ENCODE assay signal across 8 mouse cellular contexts in the genomic region with DNA sequence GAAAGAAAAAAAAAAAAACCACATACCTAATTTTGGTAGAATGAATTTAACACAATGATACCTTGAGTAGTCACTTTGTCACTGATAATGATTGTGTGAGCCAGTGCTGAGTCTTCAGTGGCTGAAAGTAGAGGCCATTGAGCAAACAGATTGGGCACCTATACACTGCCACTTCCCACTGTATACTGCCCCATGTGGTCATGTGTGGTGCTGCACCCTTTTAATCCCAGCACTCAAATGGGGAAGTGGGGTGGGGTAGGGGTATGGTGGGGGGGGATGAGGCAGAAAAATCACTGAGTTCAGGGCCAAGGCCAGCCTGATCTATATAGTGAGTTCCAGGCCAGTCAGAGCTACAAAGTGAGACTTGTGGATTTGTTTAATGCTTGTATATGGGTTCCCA. TPM values are rescaled to one million over a fixed set of nuclear protein-coding genes. Genes with fewer than 3 reads are reported as not detected.
DNase-seq lines count a peak whose midpoint lies in the region; ATAC-seq and TF ChIP-seq lines count a peak whose summit lies in the region.

No protein-coding gene starts in this region.

- TF ChIP-seq CTCF in forebrain, postnatal 0 days (IDR thresholded peaks at IDR 0.05; ENCODE audit: low read depth) = peak; percentile 74

- no peak overlapping the region for H3K4me2 ChIP-seq in forebrain, postnatal 0 days (ENCODE audit: low read depth)
- no peak overlapping the region for H3K4me2 ChIP-seq in forebrain, embryonic 13.5 days

- peak; percentile 50 for DNase-seq in forebrain, postnatal 0 days
- DNase-seq in right cerebral cortex, postnatal 14 days = peak; percentile 59
- no peak for DNase-seq in right cerebral cortex, adult 2 months (ENCODE audit: low spot score in 2 of 2)
- peak; percentile 34 to 58 for DNase-seq in lung, postnatal 4 days
- peak; percentile 70 for DNase-seq in thymus, postnatal 14 days
- DNase-seq in adipocyte (ENCODE audit: low spot score) = no peak

- no peaks in the 10 kb centered on the region for H3K4me1 ChIP-seq in forebrain, postnatal 0 days (ENCODE audit: insufficient read depth)
- no peaks in the 10 kb centered on the region for H3K4me1 ChIP-seq in forebrain, embryonic 13.5 days

- H3K36me3 ChIP-seq in forebrain, postnatal 0 days (ENCODE audit: insufficient read depth) = peaks cover 23% of the 10 kb centered on the region
- H3K36me3 ChIP-seq in forebrain, embryonic 13.5 days (ENCODE audit: poor library complexity, severe bottlenecking) = peaks cover 45% of the 10 kb centered on the region

- H3K27me3 ChIP-seq in forebrain, postnatal 0 days (ENCODE audit: insufficient read depth, low read length) = no peaks in the 10 kb centered on the region
- H3K27me3 ChIP-seq in forebrain, embryonic 13.5 days = no peaks in the 10 kb centered on the region

- H3K27ac ChIP-seq in forebrain, postnatal 0 days (ENCODE audit: low read depth, low read length) = no peak overlapping the region
- no peak overlapping the region for H3K27ac ChIP-seq in forebrain, embryonic 13.5 days

- H3K9me3 ChIP-seq in forebrain, postnatal 0 days (ENCODE audit: low read length) = no peaks in the 10 kb centered on the region
- no peaks in the 10 kb centered on the region for H3K9me3 ChIP-seq in forebrain, embryonic 13.5 days (replicated peaks)

- ATAC-seq in forebrain, postnatal 0 days = peak; percentile 54
- ATAC-seq in forebrain, embryonic 13.5 days = no peak
- peak; percentile 70 for ATAC-seq in erythroblast, adult 5-6 weeks (replicated peaks; ENCODE audit: low FRiP score, poor library complexity, severe bottlenecking)

- H3K4me3 ChIP-seq in forebrain, postnatal 0 days (ENCODE audit: low read depth, low read length) = no peak overlapping the region
- H3K4me3 ChIP-seq in forebrain, embryonic 13.5 days = no peak overlapping the region

- H3K9ac ChIP-seq in forebrain, postnatal 0 days = no peak overlapping the region
- no peak overlapping the region for H3K9ac ChIP-seq in forebrain, embryonic 13.5 days

RNA-seq across cellular contexts. Expression of a gene that starts 8.2 kb away (rescaled TPM):
- 17.1 and 25.7 TPM in 2 replicates for total RNA-seq in forebrain, postnatal 0 days (2014; rRNA removed)
- 1.0 and 1.9 TPM in 2 replicates for polyA plus RNA-seq in forebrain, postnatal 0 days (2015; fragmentation: Nextera tagmentation; extraction: Ambion mirVana)
- 5.8 and 6.3 TPM in 2 replicates for polyA plus RNA-seq in forebrain, embryonic 13.5 days (2015; fragmentation: Nextera tagmentation; extraction: Ambion mirVana)
- total RNA-seq in erythroblast, adult 5-6 weeks (2015; ENCODE audit: low replicate concordance) = 3.3 and 3.5 TPM in 2 replicates
- total RNA-seq in erythroblast, adult 5-6 weeks (2017; ENCODE audit: low replicate concordance) = 0.70 and 5.0 TPM in 2 replicates

RNA-seq across cellular contexts. Expression of a gene that starts 8.4 kb away (rescaled TPM):
- 70.3 and 107 TPM in 2 replicates for total RNA-seq in forebrain, postnatal 0 days (2014; rRNA removed)
- 117 and 119 TPM in 2 replicates for polyA plus RNA-seq in forebrain, postnatal 0 days (2015; fragmentation: Nextera tagmentation; extraction: Ambion mirVana)
- polyA plus RNA-seq in forebrain, embryonic 13.5 days (2015; fragmentation: Nextera tagmentation; extraction: Ambion mirVana) = 103 and 109 TPM in 2 replicates
- 0.77 and 4.4 TPM in 2 replicates for total RNA-seq in erythroblast, adult 5-6 weeks (2015; ENCODE audit: low replicate concordance)
- total RNA-seq in erythroblast, adult 5-6 weeks (2017; ENCODE audit: low replicate concordance) = 5.3 and 16.6 TPM in 2 replicates

RNA-seq across cellular contexts. Expression of a gene that starts 20.1 kb away (rescaled TPM):
- 132 and 167 TPM in 2 replicates for total RNA-seq in forebrain, postnatal 0 days (2014; rRNA removed)
- polyA plus RNA-seq in forebrain, postnatal 0 days (2015; fragmentation: Nextera tagmentation; extraction: Ambion mirVana) = 248 and 266 TPM in 2 replicates
- 288 TPM in 2 replicates for polyA plus RNA-seq in forebrain, embryonic 13.5 days (2015; fragmentation: Nextera tagmentation; extraction: Ambion mirVana)
- 40.9 and 49.3 TPM in 2 replicates for total RNA-seq in erythroblast, adult 5-6 weeks (2015; ENCODE audit: low replicate concordance)
- total RNA-seq in erythroblast, adult 5-6 weeks (2017; ENCODE audit: low replicate concordance) = 26.8 and 57.8 TPM in 2 replicates

RNA-seq across cellular contexts. Expression of a gene that starts 37.1 kb away (rescaled TPM):
- total RNA-seq in forebrain, postnatal 0 days (2014; rRNA removed) = 49.2 and 54.1 TPM in 2 replicates
- 18.6 and 20.2 TPM in 2 replicates for polyA plus RNA-seq in forebrain, postnatal 0 days (2015; fragmentation: Nextera tagmentation; extraction: Ambion mirVana)
- polyA plus RNA-seq in forebrain, embryonic 13.5 days (2015; fragmentation: Nextera tagmentation; extraction: Ambion mirVana) = 17.9 and 18.7 TPM in 2 replicates
- 6.0 and 6.7 TPM in 2 replicates for total RNA-seq in erythroblast, adult 5-6 weeks (2015; ENCODE audit: low replicate concordance)
- total RNA-seq in erythroblast, adult 5-6 weeks (2017; ENCODE audit: low replicate concordance) = 9.1 and 9.2 TPM in 2 replicates

RNA-seq across cellular contexts. Expression of a gene that starts 40.1 kb away (rescaled TPM):
- total RNA-seq in forebrain, postnatal 0 days (2014; rRNA removed) = 74.2 and 78.1 TPM in 2 replicates
- 43.4 and 47.6 TPM in 2 replicates for polyA plus RNA-seq in forebrain, postnatal 0 days (2015; fragmentation: Nextera tagmentation; extraction: Ambion mirVana)
- 47.2 and 50.9 TPM in 2 replicates for polyA plus RNA-seq in forebrain, embryonic 13.5 days (2015; fragmentation: Nextera tagmentation; extraction: Ambion mirVana)
- 14.4 and 35.2 TPM in 2 replicates for total RNA-seq in erythroblast, adult 5-6 weeks (2015; ENCODE audit: low replicate concordance)
- total RNA-seq in erythroblast, adult 5-6 weeks (2017; ENCODE audit: low replicate concordance) = 23.6 and 31.2 TPM in 2 replicates

Comparison
In these comparisons a context has a peak if more than half of its experiments do, and no peak if none do; other contexts are left out.
1. DNase-seq: peak in forebrain, postnatal 0 days (single experiment), right cerebral cortex, postnatal 14 days (single experiment), lung, postnatal 4 days (2 of 2) and thymus, postnatal 14 days (single experiment); none in right cerebral cortex, adult 2 months (0 of 2) and adipocyte (single experiment).